Comparison of ENCODE assay signal across 9 mouse cellular contexts in the genomic region with DNA sequence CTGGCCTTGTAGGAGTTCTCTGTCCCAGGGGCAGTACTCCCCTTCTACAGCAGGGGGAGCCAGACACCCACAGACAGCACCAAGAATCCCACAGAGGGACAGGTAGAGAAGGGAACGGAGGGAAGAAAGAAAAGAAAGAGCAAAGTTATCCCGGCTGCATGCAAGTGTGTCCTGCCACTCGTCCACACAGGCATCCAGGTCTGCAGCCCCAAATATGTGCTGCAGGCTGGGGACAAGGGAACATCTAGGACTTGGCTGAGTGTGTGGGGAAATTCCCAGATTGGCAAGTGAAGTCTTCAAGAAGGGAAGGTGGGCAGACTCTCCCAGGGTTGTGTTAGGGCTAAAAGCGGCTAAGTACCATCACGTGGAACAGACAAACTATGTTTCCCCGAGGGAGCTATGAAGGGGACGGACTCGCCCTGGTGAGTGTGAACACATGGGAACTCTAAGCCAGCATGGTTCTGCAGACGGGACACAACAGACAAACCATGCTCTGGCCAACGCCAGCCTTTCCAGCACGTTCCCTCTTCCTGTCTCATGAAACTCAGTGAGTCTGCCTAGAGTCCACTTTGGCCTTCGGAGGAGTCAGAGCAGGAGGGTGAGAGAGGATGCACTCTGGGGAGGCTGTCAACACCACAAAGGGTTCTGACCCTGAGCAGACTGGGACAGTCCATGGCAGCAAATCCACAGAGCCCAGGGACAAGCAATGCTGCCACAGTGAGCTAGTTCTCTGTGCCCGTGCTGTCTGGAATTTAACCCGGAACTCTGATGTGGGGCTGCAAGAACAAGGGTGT. TPM values are rescaled to one million over a fixed set of nuclear protein-coding genes. Genes with fewer than 3 reads are reported as not detected.
DNase-seq lines count a peak whose midpoint lies in the region; ATAC-seq lines count a peak whose summit lies in the region.
"Had no signal": no experiment of that assay in that cellular context is flagged by ENCODE, and none has a peak within 500 bp of the region (broad histone marks: within the 10 kb centered on the region; RNA-seq: fewer than 3 reads in every experiment).

No protein-coding gene starts in this region.

- no peak; the same call in 1 of the 2 replicates for ATAC-seq in forebrain, embryonic 11.5 days (replicated peaks; ENCODE audit: low FRiP score)
- ATAC-seq in heart, embryonic 15.5 days (replicated peaks; ENCODE audit: insufficient number of reproducible peaks, insufficient read depth, low FRiP score, low read depth): peak; percentile 55
- peak; percentile 22; the same call in 1 of the 2 replicates for ATAC-seq in liver, embryonic 11.5 days (replicated peaks; ENCODE audit: low FRiP score)
- ATAC-seq in stomach, embryonic 14.5 days (ENCODE audit: insufficient number of reproducible peaks, insufficient read depth, low FRiP score, low read depth): peak; percentile 49

- H3K27ac ChIP-seq in forebrain, embryonic 11.5 days (ENCODE audit: low read depth, low read length): no peak overlapping the region
- H3K27ac ChIP-seq in heart, embryonic 15.5 days: no peak overlapping the region
- H3K27ac ChIP-seq in liver, embryonic 11.5 days (ENCODE audit: low read depth, low read length): no peak overlapping the region
- H3K27ac ChIP-seq in stomach, embryonic 14.5 days (ENCODE audit: low read length): no peak overlapping the region
- H3K27ac ChIP-seq: embryonic facial prominence, embryonic 13.5 days had no signal

- H3K9me3 ChIP-seq in forebrain, embryonic 11.5 days (ENCODE audit: control insufficient read depth, low read length): no peaks in the 10 kb centered on the region
- no peaks in the 10 kb centered on the region for H3K9me3 ChIP-seq in heart, embryonic 15.5 days (replicated peaks)
- no peaks in the 10 kb centered on the region for H3K9me3 ChIP-seq in liver, embryonic 11.5 days (ENCODE audit: control insufficient read depth, low read length)
- no peaks in the 10 kb centered on the region for H3K9me3 ChIP-seq in stomach, embryonic 14.5 days (ENCODE audit: control insufficient read depth, low read depth, low read length)
- H3K9me3 ChIP-seq: embryonic facial prominence, embryonic 13.5 days had no signal

- no peaks in the 10 kb centered on the region for H3K36me3 ChIP-seq in forebrain, embryonic 11.5 days (ENCODE audit: control insufficient read depth, insufficient read depth, low read length)
- H3K36me3 ChIP-seq in heart, embryonic 15.5 days: peaks cover 37% of the 10 kb centered on the region; the same call in 1 of the 2 replicates
- peaks cover 22% of the 10 kb centered on the region for H3K36me3 ChIP-seq in liver, embryonic 11.5 days (ENCODE audit: control insufficient read depth, insufficient read depth, low read length)
- H3K36me3 ChIP-seq in stomach, embryonic 14.5 days (ENCODE audit: control insufficient read depth, insufficient read depth, low read length): peaks cover 15% of the 10 kb centered on the region

- no peak overlapping the region for H3K4me2 ChIP-seq in forebrain, embryonic 11.5 days (ENCODE audit: low read depth, low read length, severe bottlenecking)
- H3K4me2 ChIP-seq in heart, embryonic 15.5 days: no peak overlapping the region
- no peak overlapping the region for H3K4me2 ChIP-seq in liver, embryonic 11.5 days
- H3K4me2 ChIP-seq in stomach, embryonic 14.5 days (replicated peaks; ENCODE audit: low read depth, low read length): no peak overlapping the region
- H3K4me2 ChIP-seq: embryonic facial prominence, embryonic 13.5 days had no signal

- 65% methylated on average over 14 of the region's 14 CpGs for WGBS in forebrain, embryonic 11.5 days
- WGBS in heart, embryonic 15.5 days: 47% methylated on average over 14 of the region's 14 CpGs
- 66% methylated on average over 14 of the region's 14 CpGs for WGBS in liver, embryonic 11.5 days
- 67% methylated on average over 14 of the region's 14 CpGs for WGBS in stomach, embryonic 14.5 days

- peak; percentile 87 for DNase-seq in CD4-positive, CD25-positive, alpha-beta regulatory T cell, adult 2 months (ENCODE audit: low read depth, low spot score)
- peak; percentile 22 for DNase-seq in brain, embryonic 18.5 days (ENCODE audit: low read depth, low spot score)
- peak; percentile 89 for DNase-seq in forebrain, embryonic 11.5 days (ENCODE audit: low spot score)
- peak; percentile 87 for DNase-seq in kidney, postnatal 10 days
- peak; percentile 73 for DNase-seq in liver, embryonic 11.5 days (ENCODE audit: low spot score)
- DNase-seq in neural tube, embryonic 10.5 days (ENCODE audit: extremely low spot score, low spot score): peak; percentile 89

- H3K4me3 ChIP-seq in forebrain, embryonic 11.5 days (ENCODE audit: low read depth, low read length): no peak overlapping the region
- H3K4me3 ChIP-seq in heart, embryonic 15.5 days: no peak overlapping the region
- no peak overlapping the region for H3K4me3 ChIP-seq in liver, embryonic 11.5 days (ENCODE audit: low read depth, low read length)
- no peak overlapping the region for H3K4me3 ChIP-seq in stomach, embryonic 14.5 days (ENCODE audit: low read depth, low read length)
- H3K4me3 ChIP-seq: embryonic facial prominence, embryonic 13.5 days had no signal

- H3K27me3 ChIP-seq in forebrain, embryonic 11.5 days (ENCODE audit: control insufficient read depth, insufficient read depth, low read length): no peaks in the 10 kb centered on the region
- no peaks in the 10 kb centered on the region for H3K27me3 ChIP-seq in heart, embryonic 15.5 days
- H3K27me3 ChIP-seq in liver, embryonic 11.5 days (replicated peaks; ENCODE audit: control insufficient read depth, insufficient read depth, low read length): no peaks in the 10 kb centered on the region
- no peaks in the 10 kb centered on the region for H3K27me3 ChIP-seq in stomach, embryonic 14.5 days (ENCODE audit: control insufficient read depth, insufficient read depth, low read length)
- H3K27me3 ChIP-seq: embryonic facial prominence, embryonic 13.5 days had no signal

- no peaks in the 10 kb centered on the region for H3K4me1 ChIP-seq in forebrain, embryonic 11.5 days (replicated peaks; ENCODE audit: control insufficient read depth, insufficient read depth, low read length)
- peaks cover 9% of the 10 kb centered on the region for H3K4me1 ChIP-seq in heart, embryonic 15.5 days (replicated peaks)
- peaks cover under 1% of the 10 kb centered on the region for H3K4me1 ChIP-seq in liver, embryonic 11.5 days (replicated peaks; ENCODE audit: control insufficient read depth, insufficient read depth, low read length)
- no peaks in the 10 kb centered on the region for H3K4me1 ChIP-seq in stomach, embryonic 14.5 days (ENCODE audit: control insufficient read depth, insufficient read depth, low read length)

- H3K9ac ChIP-seq in forebrain, embryonic 11.5 days (ENCODE audit: low read length): no peak overlapping the region
- H3K9ac ChIP-seq in heart, embryonic 15.5 days: no peak overlapping the region
- H3K9ac ChIP-seq in liver, embryonic 11.5 days (ENCODE audit: low read depth, low read length): no peak overlapping the region
- no peak overlapping the region for H3K9ac ChIP-seq in stomach, embryonic 14.5 days (replicated peaks; ENCODE audit: low read depth, low read length)
- H3K9ac ChIP-seq: embryonic facial prominence, embryonic 13.5 days had no signal

RNA-seq across cellular contexts. Expression of gene Bid, which starts 55.3 kb away (rescaled TPM):
- 15.0 and 16.0 TPM in 2 replicates for polyA plus RNA-seq in forebrain, embryonic 11.5 days (2014; fragmentation: Nextera tagmentation; extraction: Ambion mirVana)
- 5.6 and 11.9 TPM in 2 replicates for polyA plus RNA-seq in heart, embryonic 15.5 days (2015; fragmentation: Nextera tagmentation; extraction: Ambion mirVana)
- polyA plus RNA-seq in liver, embryonic 11.5 days (2014; fragmentation: Nextera tagmentation; extraction: Ambion mirVana): 48.2 and 51.5 TPM in 2 replicates
- polyA plus RNA-seq in stomach, embryonic 14.5 days (2014; fragmentation: Nextera tagmentation; extraction: Ambion mirVana): 21.1 and 23.8 TPM in 2 replicates

Comparison
In these comparisons a context has a peak if more than half of its experiments do, and no peak if none do; other contexts are left out.
1. DNase-seq: peak in every context shown above with its lines; median percentile 89 in forebrain, embryonic 11.5 days; 89 in neural tube, embryonic 10.5 days; 87 in CD4-positive, CD25-positive, alpha-beta regulatory T cell, adult 2 months; 87 in kidney, postnatal 10 days; 73 in liver, embryonic 11.5 days; 22 in brain, embryonic 18.5 days.